Mouse (Mus musculus) lung, adult 18-20 months (tissue): ENCODE measurements at regions not wholly inside any gene's neighbourhood (a gene's known extent, or its start where the extent isn't known, plus 50 kb on each side); places are given as distances from the start of the nearest gene placed in this dataset.
A peak's percentile ranks its signal among the peaks of the same experiment; 100 is the strongest.

Experiments used
- DNase-seq, 2 experiments: peaks; one replicate each; pipeline ENCODE4 v3.0.0; 2022; ENCODE audit warnings: mixed read lengths in 2 of 2

GRCm38 (mm10) chr1:128723843-128724242, 131.8 kb upstream of the Cxcr4 start:
- no peak for DNase-seq

- DNase-seq = peak; percentile 17 to 46
Measured at GRCm38 (mm10) chr1:128722061-128722471, 130.0 kb upstream of the Cxcr4 start.

DNA sequence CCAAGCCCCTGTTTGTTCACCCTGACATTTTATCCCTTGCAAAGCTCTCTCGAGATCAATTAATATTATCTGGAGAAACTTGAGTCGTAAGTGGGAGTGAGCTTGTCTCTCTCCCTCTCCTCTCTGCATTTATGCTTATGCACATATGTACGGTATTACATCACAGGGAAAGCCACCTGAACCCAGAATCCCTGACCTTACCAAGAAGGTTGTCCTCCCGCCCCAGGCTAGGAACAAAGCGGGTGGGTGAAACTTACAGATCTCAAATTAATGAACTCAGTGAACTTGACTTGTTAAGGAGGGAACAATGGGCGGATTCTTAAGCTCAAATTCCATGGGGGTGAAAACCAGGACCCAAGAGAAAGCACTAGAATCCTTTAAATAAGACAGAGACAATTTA, 122.8 kb upstream of the Cxcr4 start:
- DNase-seq = no peak

DNA sequence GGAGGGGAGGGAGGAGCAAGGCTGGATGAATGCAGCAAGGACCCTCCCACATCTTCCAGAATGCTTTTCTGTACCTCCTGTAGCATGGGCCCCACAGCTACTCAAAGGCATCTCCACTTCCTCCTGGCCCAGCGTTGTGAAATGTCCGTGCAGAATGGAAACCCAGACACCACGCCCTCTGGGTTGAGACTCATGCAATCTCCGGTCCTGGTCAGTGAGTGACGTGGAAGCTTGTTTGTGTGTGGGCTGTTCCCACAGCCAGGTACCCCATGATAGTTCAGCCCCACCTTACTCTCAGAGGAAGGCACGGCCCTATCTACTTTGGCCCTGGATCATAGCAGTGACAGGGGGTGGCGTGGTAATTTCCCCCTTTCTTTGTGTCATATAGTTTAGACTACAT, 120.8 kb upstream of the Cxcr4 start:
- peak; percentile 64 to 71 for DNase-seq

DNA sequence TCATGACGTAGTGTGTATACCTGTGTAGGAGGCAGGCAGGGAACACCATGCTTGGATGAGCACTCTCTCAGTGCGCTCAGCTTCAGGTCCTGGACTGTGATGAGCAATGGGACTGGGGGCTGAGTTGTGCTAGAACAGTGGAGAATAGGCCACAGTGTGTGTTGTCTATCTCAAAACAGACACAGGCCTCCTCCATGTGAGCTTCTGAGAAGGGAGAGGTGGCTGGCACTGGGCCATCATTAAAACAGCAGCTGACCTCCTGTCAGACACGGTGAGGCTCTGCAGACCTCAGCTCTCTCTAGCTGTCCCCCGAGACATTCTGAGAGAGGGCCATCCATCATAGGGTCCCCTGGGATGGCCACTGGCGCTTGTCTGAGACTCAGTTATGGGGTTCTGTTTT, 119.0 kb upstream of the Cxcr4 start:
- DNase-seq = no peak

DNA sequence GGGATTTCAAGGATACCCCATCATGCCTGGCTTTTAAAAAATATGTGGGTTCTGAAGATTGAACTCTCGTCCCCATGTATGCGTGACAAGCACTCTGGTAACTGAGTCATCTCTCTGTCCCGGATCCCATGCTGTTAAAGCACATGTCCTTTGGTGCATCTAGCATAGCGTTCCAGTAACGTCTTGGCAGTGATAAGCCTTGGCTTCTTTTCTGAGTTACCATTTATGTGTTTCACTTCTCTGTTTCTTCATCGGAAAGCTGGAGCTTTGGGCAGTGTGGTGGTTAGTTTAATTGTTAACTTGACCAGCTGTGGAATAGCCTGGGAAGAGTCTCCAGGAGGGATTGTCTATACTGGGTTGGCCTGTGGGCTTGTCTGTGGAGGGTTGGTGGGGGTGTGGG, 115.7 kb upstream of the Cxcr4 start:
- no peak for DNase-seq

GRCm38 (mm10) chr1:128706167-128706566, 114.1 kb upstream of the Cxcr4 start:
- DNase-seq = no peak

- DNase-seq = peak; percentile 26 to 28
Measured at GRCm38 (mm10) chr1:128705071-128705503, 113.0 kb upstream of the Cxcr4 start.

- no peak for DNase-seq
Measured at GRCm38 (mm10) chr1:128701326-128701725, 109.2 kb upstream of the Cxcr4 start.

- no peak for DNase-seq
Measured at GRCm38 (mm10) chr1:128697962-128698361, 105.9 kb upstream of the Cxcr4 start.

GRCm38 (mm10) chr1:128695936-128696335, 103.8 kb upstream of the Cxcr4 start:
- peak in 1 of 2 experiments; percentile 31 for DNase-seq

GRCm38 (mm10) chr1:128692799-128693198, 100.7 kb upstream of the Cxcr4 start:
- DNase-seq = no peak

DNA sequence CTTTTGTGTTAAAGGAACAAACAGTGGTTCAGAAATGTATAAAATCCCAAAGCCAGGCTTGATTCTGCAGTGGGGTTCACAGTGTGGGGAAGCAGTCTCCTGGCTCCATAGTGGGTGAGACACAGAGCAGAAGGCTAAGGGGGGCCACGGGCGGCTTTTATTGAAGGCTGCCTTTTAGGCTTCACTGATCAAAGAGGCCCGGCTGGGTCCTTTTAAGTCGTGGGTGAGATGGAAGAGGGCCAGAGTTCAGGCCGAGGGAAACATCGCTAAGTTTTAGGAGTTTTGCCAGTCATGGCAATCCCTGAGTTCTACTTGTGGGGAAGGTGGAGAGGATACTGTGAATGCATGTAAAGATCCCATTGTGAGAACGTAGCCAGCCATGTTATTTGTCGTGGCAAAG, 100.2 kb upstream of the Cxcr4 start:
- no peak for DNase-seq

DNA sequence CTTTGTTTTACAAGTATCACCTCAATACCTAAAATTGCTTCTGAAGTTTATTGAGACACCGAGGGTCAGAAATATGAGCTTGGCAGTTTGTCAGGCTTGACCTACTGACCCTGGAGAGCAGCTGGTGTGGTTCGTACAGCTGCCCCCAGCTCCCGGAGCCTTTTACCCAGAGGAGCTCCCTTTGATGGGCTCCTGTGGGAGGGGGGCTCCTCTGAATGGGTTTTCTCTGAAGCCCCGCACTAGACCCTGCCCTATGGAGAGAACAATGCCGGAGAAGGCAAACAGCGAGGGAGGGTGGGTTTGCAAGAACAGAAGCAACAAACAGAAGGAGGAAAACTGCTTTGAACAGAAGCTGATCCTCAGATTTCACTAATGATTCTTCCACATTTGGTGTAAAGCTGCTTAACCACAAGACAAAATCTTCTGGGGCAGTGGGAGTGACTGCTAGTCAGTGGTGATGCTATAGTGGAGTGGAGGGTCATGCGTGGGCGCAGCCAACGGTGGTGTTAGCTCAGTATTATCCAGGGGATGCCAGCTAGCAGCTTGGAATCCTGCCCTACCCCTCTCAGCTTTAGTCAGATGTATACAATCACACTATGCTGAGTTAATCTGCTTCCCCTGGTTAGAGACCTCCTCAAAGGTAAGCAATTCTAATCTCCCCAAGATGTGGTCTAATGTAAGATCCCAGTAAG, 95.3 kb upstream of the Cxcr4 start:
- no peak for DNase-seq

DNA sequence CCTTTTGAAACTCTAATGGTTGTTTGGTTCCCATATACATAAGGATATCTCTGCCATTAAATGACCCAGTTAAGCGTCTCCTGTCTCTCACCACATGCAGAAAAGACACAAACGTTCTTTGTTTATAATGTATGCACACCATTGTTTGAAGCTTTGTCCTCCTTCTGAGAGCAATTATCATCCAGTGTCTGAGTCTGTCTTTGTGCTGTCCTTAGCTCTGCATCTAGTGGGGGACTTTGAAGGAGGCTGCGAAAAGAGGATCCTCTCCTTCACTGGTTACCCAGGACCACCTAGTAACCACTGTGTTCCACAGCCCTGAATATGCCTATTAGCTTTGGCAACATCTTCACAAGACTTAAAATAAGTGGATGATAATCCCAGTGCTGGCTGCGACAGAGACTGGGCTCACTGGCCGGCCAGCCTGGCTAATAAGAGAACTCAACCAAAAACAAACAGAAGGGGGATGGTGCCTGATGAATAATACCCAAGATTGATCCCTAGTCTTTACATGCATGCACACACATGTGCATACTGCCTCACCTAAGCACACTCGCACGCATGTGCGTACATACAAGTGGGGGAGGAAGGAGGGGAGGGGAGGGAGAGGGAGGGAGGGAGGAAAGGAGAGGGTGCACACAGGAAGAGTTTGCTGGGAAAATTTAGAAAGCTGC, 93.5 kb upstream of the Cxcr4 start:
- DNase-seq = no peak

DNA sequence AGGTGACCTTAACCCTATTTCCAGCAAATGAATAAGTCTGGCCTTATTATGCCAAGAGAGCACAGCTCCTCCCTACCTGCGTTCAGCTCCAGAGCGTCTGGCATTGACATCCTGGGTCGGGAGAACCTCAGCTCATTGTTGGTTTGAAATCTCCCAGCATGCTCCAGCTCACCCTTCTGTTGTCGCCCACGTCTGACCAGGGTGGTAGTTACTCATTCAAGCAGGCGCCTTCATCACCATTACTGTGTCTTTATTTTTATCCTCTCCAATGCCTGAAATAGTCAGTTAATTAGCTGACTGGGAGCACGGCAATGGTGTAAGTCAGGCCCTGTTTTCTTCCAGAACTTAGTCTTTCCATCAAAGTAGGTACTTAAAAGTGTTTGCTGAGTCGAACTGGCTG, 90.8 kb upstream of the Cxcr4 start:
- DNase-seq = no peak

DNA sequence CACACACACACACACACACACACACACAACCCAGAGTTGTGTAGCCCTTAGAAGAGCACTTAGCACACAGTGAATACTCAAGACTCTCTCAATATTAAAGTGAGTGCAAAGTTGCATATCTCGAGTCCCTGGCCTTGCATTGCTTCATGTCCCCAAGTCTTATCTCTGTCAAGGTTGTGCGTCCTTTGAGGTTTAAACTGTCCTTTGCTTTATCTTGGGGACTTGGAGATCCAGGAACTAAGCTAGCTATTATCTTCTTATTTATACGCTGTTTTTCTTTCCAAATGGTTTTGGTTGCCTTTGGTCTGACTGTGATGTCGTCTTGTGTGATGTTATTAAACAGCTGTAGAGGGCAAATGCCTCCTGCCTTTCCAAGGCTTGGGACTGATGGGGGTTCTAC, 89.2 kb upstream of the Cxcr4 start:
- no peak for DNase-seq

DNA sequence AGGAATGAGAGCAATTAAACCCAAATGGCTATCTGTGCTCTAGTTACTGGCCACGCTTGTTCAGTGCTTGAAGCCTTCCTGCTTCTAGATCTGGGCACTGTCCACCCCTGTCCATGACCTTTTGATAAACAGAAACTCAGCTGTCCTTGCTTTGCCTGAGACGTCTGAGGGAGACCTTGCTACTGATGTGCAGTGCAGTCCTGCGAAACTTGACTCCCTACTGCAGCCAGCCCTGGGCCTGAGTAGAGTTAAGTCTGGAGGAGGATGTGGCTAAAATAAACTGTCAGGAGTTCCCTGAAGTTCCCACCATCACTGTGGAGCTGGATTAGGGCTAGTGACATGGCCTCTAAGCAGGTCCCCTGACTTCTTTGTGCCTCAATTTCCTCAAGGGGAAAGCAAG, 88.4 kb upstream of the Cxcr4 start:
- DNase-seq = no peak

- no peak for DNase-seq
Measured at GRCm38 (mm10) chr1:128680012-128680411, 87.9 kb upstream of the Cxcr4 start.

DNA sequence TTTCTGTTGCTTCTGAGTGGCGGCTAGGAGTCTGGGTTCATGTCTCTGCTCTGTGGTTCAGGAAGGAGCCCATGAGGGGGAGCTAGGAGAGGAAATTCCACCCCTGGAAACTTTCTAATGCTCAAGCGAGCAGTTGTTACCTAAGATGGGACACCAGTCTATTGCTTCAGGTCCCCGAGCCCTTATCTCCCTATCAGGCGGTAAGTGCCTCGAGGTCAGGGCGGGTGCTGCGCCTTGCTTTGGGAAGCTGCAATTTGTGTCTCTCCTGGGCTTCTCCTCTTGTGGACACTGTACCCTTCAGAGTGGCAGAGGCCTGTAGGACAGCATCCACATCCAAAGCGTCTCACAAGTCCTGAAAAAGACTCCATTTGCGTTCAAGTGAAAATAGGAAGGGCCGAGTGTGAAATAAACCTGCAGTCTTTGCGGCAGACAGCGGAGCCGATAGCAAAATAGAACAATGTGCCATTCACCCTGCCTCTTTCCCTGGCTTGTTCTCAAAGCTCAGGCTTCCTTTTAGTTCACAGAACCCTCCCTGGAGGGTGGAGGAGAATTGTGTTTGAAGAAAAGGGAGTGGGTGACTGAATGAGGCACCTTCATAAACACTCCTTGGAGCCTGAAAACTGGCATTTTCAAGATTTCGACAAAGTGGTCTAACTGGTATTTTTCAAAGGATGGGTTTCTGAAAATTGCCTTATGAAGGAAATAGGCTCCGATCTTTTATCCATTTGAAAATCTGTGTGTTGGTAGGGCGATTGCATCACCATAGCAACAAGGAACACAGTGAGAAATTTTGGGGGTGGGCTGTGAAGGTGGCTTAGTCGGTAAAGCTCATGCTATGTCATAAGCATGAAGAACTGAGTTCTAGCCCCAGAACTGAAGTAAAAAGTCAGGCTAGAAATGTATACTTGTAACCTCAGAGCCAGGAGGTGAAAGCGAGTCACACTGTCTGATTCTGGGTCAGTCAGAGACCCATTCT, 87.2 kb upstream of the Cxcr4 start:
- DNase-seq = no peak

- no peak for DNase-seq
Measured at GRCm38 (mm10) chr1:128675538-128675937, 83.4 kb upstream of the Cxcr4 start.

DNA sequence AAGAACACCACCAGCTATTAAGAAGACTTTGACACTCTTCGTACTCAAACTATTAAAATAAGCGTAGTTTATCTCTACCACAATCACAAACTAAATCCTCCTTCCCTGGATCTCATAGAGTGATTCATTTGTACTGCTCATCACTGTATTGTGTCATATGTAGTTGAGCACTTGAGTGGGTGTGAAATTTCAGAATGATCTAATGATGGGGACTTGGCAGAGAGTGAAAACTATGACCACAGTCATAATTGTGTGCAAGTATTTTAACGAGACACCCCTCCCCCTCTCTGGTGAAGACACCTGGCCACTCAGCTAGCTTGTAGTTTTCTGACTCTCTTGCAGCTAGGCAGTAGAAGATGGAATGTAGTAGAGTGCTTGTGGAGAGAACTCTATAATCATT, 80.2 kb upstream of the Cxcr4 start:
- DNase-seq = no peak

GRCm38 (mm10) chr1:128671495-128671894, 79.4 kb upstream of the Cxcr4 start:
- no peak for DNase-seq
